Mouse (Mus musculus) induced T-regulatory cell, adult 2 months (primary cell): ENCODE data around the gene Enkur.
A peak's percentile ranks its signal among the peaks of the same experiment; 100 is the strongest.

ENCODE experiments used
- DNase-seq: peaks from one replicate; pipeline ENCODE4 v3.0.0-alpha.2; 2012; ENCODE audit warnings: low read depth

Gene Enkur

GRCm38 (mm10) chr2:21188610-21189009, 16.6 kb downstream of the Enkur start:
- no peak for DNase-seq

- DNase-seq = peak; percentile 78
These were observed 17.6 kb downstream of the Enkur start for GRCm38 (mm10) chr2:21187576-21187975.

- DNase-seq = no peak
These were observed 22.4 kb downstream of the Enkur start for GRCm38 (mm10) chr2:21182811-21183210.

- no peak for DNase-seq
These were observed 26.0 kb downstream of the Enkur start for GRCm38 (mm10) chr2:21179136-21179535.

- no peak for DNase-seq
These were observed 32.4 kb downstream of the Enkur start for GRCm38 (mm10) chr2:21172797-21173196.

GRCm38 (mm10) chr2:21167916-21168315, 37.2 kb downstream of the Enkur start:
- no peak for DNase-seq

GRCm38 (mm10) chr2:21164296-21164695, 40.9 kb downstream of the Enkur start:
- no peak for DNase-seq

- DNase-seq = no peak
These were observed 51.7 kb downstream of the Enkur start for GRCm38 (mm10) chr2:21153469-21153868.

GRCm38 (mm10) chr2:21147169-21147568, 58.0 kb downstream of the Enkur start:
- no peak for DNase-seq

GRCm38 (mm10) chr2:21146486-21146885, 58.7 kb downstream of the Enkur start:
- DNase-seq = no peak

GRCm38 (mm10) chr2:21142616-21143015, 62.5 kb downstream of the Enkur start:
- no peak for DNase-seq

- no peak for DNase-seq
These were observed 63.0 kb downstream of the Enkur start for GRCm38 (mm10) chr2:21142204-21142580.

GRCm38 (mm10) chr2:21141520-21142203, 63.5 kb downstream of the Enkur start:
- DNase-seq = no peak

- DNase-seq = no peak
These were observed 64.0 kb downstream of the Enkur start for GRCm38 (mm10) chr2:21141189-21141519.
